Mouse (Mus musculus) left cerebral cortex, postnatal 25 days (tissue): ENCODE data around the gene Ror1. TPM values are rescaled to one million over a fixed set of nuclear protein-coding genes. Genes with fewer than 3 reads are reported as not detected.

ENCODE experiments used
- DNase-seq, 2 experiments: peaks; one replicate each; pipeline ENCODE4 v3.0.0; 2022; ENCODE audit warnings: low spot score in 2 of 2, mixed read lengths in 1 of 2
- intact Hi-C: fragments of 180-260 bp; cut with DNase I; formaldehyde crosslinking; loops from one replicate; pipeline ENCODE4 v1.15.1; 2025
- total RNA-seq, 2 experiments: library from RNA; stranded (reverse); gene quantifications; 2 replicates each; pipeline ENCODE4 v1.2.3; 2021

Gene Ror1
- total RNA-seq, 2 experiments from 2014 or later: 0.69 to 1.0 TPM

- intact Hi-C loops: no loop called here
- peak in 1 of 2 experiments; percentile 22 for DNase-seq
These were observed 55.2 kb downstream of the Ror1 start for GRCm38 (mm10) chr4:100150797-100151196.

- no peak for DNase-seq
- intact Hi-C loops: no loop called here
These were observed 59.1 kb downstream of the Ror1 start for GRCm38 (mm10) chr4:100154560-100155130.

GRCm38 (mm10) chr4:100155731-100156130 is 60.1 kb downstream of the Ror1 start:
- DNase-seq: no peak
- intact Hi-C loops: no loop called here

DNA sequence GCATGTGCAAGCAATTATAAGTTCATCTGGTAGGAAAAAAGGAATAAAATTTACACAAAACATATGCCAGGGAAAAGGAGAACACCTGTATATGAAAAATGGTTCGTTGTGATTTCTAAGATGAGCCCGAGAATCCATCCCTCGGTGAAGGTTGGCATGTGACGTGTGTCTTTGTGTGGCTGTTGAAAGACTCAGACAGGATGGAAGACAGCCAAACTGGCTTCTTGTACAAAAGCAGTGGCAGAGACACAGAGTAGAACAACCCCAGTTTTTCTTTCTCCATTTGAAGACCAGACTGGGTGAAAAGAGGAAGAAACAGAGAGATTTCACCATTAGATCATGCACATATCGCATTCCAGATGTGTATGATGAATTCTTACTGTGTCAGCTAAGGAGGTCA is 62.8 kb downstream of the Ror1 start:
- no peak for DNase-seq
- intact Hi-C loops: no loop called here

DNA sequence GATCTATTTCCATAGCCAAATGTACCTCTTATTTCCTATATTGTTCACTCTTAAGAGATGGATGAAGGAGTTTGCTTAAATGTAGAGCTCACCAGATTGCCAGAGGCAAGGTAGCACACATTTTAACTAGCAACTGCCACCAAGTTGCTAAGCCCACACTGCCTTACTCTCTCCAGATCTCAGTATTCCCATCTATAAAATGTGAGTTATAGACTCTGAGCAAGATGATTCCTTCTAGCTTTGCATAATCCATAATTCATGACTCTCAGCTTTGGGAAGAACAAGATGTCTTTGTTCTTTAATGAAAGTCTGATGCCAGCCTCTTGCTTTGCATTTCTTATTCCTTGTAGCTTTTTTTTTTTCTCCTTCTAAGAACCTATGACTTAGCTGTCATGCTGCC is 64.6 kb downstream of the Ror1 start:
- intact Hi-C loops: no loop called here
- peak in 1 of 2 experiments; percentile 48 for DNase-seq

DNA sequence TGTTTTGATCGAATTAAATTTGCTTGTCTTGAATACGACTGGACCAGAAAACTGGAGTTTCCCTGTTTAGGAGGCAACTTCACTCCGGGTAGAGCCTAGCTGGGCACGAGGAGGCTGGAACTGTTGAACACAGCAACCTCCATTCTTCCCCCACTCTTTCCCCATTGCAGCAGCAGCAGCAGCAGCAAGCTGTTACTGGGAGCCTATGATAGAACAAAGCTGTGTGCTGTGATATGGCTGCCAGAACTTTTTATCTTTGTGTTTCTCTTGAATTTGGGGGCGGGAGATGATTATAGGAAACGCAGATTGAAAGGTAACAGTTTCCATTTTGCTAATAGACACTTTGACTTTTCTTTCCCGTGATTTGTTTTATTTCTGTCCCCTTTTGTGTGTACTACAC is 70.2 kb downstream of the Ror1 start:
- intact Hi-C loops: no loop called here
- DNase-seq: no peak

GRCm38 (mm10) chr4:100166871-100167270 is 71.3 kb downstream of the Ror1 start:
- intact Hi-C loops: no loop called here
- DNase-seq: no peak

- intact Hi-C loops: no loop called here
- DNase-seq: peak in 1 of 2 experiments; percentile 24
These were observed 74.1 kb downstream of the Ror1 start for GRCm38 (mm10) chr4:100169683-100170082.

DNA sequence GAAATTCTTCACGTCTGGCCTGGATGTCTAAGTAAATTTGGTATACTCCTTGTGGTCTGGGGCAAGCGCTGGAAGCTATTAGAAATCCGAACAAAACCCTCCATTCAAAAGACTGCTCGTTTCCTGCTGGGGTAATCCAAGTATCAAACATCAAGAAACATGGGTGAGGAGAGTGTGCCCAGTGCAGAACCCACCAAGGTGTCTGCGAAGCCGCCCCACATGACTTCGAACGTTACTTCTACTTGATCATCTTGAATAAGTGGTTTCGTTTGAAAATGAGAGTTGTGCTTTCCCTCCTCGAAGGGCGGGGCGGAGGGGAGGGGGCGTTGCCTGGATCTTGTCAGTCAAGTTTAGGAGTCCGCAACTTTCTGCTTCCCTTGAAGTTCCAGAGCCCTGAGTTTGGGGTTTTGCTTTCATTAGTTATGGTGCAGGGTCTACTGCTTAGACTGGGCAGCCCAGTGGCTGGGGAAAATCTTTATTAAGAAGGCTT is 74.6 kb downstream of the Ror1 start:
- intact Hi-C loops: no loop called here
- DNase-seq: no peak

DNA sequence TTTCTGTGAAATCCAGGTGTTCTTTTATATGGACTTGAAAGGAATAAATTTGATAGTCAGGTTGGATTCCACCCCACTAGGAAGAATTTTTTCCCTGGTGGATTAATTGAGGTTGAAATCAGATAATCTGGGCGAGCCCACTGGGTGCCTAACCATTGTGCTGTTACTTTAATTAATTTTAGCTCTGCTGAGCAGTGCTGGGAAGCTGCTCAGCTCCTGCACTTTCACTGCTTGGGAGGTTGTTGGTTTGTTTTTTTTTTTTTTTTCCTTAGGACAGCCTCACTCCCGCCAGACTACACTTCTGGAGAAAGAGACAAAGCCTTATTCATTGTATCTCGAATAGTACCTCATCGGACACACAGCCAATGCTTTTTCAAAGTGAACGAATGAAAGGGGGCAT is 75.2 kb downstream of the Ror1 start:
- no peak for DNase-seq
- intact Hi-C loops: no loop called here

DNA sequence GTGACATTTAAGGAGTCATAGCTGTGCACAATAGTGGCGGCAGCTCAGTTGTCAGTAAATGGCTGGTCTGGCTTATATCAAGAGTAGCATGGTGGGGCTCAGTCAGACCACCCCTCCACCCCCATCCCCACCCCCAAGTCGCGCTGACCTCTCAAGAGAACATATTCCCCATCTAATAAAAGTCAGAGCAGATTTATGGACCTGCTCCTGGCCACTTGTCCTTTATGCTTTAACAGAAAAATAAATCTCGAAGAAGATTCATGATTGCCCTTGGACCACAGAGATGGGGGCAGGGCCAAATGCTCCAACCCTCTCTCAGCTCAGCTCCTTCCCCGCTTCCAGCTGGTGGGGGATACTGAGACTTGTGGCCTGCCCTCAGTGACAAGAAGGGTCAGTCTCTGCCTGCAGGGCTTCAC is 75.9 kb downstream of the Ror1 start:
- intact Hi-C loops: no loop called here

GRCm38 (mm10) chr4:100175594-100175993 is 80.0 kb downstream of the Ror1 start:
- intact Hi-C loops: loop anchor here (5.0 kb wide), 1 partner anchor 92 kb away; no protein-coding TSS in a partner anchor
- no peak for DNase-seq

More for the DNA sequence above, 75.9 kb downstream of the Ror1 start:
- no peak for DNase-seq

DNA sequence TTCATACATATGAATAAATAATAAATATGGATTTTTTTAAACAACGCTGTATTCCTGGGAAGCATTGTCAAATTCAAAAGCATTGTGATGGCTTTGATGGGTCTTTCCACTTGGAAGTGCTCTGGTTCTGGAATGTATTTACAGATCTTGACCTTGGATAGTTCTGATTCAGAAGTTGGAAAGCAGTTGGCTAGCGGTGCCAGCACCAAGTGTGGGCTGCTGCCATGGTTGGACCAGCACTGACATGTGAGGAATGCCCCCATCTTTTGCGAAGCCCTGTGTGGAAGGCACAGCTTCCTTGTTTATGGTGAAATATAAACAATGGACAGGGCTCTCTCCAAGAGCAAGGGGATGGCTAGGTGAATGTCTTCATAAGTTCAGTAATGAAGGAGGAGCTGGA is 82.7 kb downstream of the Ror1 start:
- no peak for DNase-seq
- intact Hi-C loops: loop anchor here (5.0 kb wide), 1 partner anchor 89 kb away; no protein-coding TSS in a partner anchor

GRCm38 (mm10) chr4:100181676-100182075 is 86.1 kb downstream of the Ror1 start:
- DNase-seq: no peak
- intact Hi-C loops: no loop called here

GRCm38 (mm10) chr4:100186781-100187180 is 91.2 kb downstream of the Ror1 start:
- intact Hi-C loops: no loop called here
- DNase-seq: no peak

GRCm38 (mm10) chr4:100187563-100188200 is 92.1 kb downstream of the Ror1 start:
- intact Hi-C loops: no loop called here
- no peak for DNase-seq

DNA sequence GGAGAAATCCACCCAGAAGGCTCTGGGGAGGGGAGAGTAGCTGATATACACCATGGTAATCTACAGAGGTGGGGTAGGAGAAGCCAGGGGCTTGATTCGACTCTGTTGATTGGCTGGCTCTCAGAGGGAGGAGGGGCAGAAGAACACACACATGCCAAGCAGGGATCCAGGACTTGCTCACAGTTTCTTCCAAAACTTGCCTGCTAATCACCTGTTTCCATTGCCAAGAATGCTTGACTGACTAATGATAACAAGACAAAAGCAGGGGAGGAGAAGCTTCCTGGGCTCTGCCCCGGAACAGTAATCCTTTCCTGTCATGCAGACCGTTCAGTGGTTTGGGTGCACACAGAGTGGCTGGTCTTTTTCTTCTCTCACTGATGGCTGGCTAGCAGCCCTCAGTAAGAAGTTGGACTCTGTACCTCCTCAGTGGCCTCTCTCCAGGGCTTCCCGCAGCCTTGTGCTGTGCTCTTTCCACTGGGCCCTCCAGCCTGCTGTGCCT is 92.7 kb downstream of the Ror1 start:
- intact Hi-C loops: no loop called here
- no peak for DNase-seq

DNA sequence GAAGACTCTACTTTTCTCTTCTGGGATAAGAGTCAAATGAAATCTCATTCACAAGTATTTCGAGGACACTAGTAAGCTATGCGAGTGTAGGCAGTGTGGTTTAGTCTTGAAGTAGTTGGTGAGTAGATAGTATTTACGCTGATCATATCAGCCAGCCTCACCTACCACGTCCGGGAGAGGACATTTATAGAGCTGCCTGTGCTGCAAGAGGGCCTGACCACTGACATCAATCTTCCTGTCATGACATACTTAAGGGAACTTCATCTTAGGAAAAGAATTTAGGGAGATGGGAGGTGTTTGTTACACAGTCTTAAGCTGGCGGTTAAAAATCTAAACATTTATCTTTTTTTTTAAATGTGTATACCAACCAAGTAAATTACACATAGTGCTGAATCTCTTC is 95.9 kb downstream of the Ror1 start:
- intact Hi-C loops: no loop called here
- DNase-seq: no peak

GRCm38 (mm10) chr4:100194136-100194535 is 98.5 kb downstream of the Ror1 start:
- DNase-seq: no peak
- intact Hi-C loops: no loop called here

GRCm38 (mm10) chr4:100196255-100196793 is 100.7 kb downstream of the Ror1 start:
- intact Hi-C loops: no loop called here
- no peak for DNase-seq

DNA sequence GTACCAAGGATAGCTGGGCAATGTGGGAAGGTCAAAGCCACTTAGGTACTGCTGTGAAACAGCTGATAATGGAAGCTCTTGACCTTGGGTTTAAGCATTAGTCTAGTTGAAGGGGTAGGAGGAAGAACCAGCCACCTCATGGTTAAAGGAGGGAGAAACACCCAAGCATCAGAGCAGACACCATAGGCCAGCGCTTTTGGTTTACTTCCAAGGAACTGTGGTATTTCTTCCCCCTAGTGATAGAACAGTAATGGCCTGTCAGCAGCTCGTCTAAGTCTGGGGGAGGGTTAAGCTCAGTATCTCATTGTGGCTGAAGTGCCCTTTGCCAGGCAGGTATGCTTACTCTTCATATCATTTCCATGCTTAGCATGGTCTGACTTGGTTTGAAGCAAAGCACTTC is 102.7 kb downstream of the Ror1 start:
- intact Hi-C loops: no loop called here
- DNase-seq: no peak
